ENCODE assay signal across 11 mouse cellular contexts in the genomic region with DNA sequence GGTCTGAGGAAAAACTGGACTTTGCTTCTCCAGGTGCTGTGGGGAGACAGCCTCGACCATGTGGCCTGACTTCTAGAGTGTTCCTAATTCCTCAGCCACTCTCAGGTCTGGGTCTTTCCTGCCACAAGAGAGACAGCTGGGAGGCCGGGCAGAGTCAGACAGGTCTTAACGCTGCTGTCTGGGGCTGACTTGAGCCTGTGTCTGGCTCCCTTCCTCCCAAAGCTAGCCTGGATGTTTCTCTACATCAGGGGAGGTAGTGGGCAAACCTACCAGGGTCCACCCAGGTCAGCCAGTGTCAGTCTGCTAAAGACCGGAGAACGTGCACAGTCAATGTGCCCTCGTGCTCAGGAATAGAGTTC. TPM values are rescaled to one million over a fixed set of nuclear protein-coding genes. Genes with fewer than 3 reads are reported as not detected.
DNase-seq lines count a peak whose midpoint lies in the region; ATAC-seq and TF ChIP-seq lines count a peak whose summit lies in the region.
"Had no signal": no experiment of that assay in that cellular context is flagged by ENCODE, and none has a peak within 500 bp of the region (broad histone marks: within the 10 kb centered on the region; RNA-seq: fewer than 3 reads in every experiment).

No protein-coding gene starts in this region.

- H3K9ac ChIP-seq in kidney, postnatal 0 days (ENCODE audit: low read depth, low read length) = no peak overlapping the region
- H3K9ac ChIP-seq: hindbrain, embryonic 15.5 days; liver, embryonic 14.5 days had no signal

- intact Hi-C loops in gastrocnemius, adult 2 months (cut with DNase I) = no loop called here

- H3K27me3 ChIP-seq in kidney, postnatal 0 days (ENCODE audit: insufficient read depth, low read length) = no peaks in the 10 kb centered on the region
- H3K27me3 ChIP-seq: hindbrain, embryonic 15.5 days had no signal

- peaks cover 65% of the 10 kb centered on the region for H3K4me1 ChIP-seq in kidney, postnatal 0 days (replicated peaks; ENCODE audit: insufficient read depth, low read length)

- DNase-seq in gastrocnemius, adult 2 months = no peak
- DNase-seq in gastrocnemius, postnatal 25 days = no peak
- DNase-seq in kidney, postnatal 0 days (ENCODE audit: low spot score) = no peak
- DNase-seq in kidney, adult 11 months = no peak
- DNase-seq in 3T3-L1 (ENCODE audit: low read depth, low spot score) = peak; percentile 43
- no peak for DNase-seq in yolk sac, embryonic 10.5 days (ENCODE audit: low spot score)
- DNase-seq in cerebellum, adult 9-10 months = no peak
- DNase-seq: B cell, adult 2 months had no signal

- H3K4me2 ChIP-seq in kidney, postnatal 0 days (ENCODE audit: low read length) = no peak overlapping the region; the same call in 1 of the 2 replicates
- H3K4me2 ChIP-seq: hindbrain, embryonic 15.5 days had no signal

- H3K4me3 ChIP-seq in gastrocnemius, adult 2 months = no peak overlapping the region
- H3K4me3 ChIP-seq in kidney, postnatal 0 days (replicated peaks; ENCODE audit: low read depth, low read length) = no peak overlapping the region
- H3K4me3 ChIP-seq: hindbrain, embryonic 15.5 days had no signal

- H3K9me3 ChIP-seq in kidney, postnatal 0 days (replicated peaks; ENCODE audit: low read length) = no peaks in the 10 kb centered on the region
- H3K9me3 ChIP-seq: hindbrain, embryonic 15.5 days had no signal

- 48% methylated on average over 6 of the region's 6 CpGs for WGBS in kidney, postnatal 0 days

- no peak for ATAC-seq in kidney, postnatal 0 days (replicated peaks; ENCODE audit: low FRiP score, low read depth)
- 0 out of 2 replicates have a peak, but pooled peaks have one; percentile 4 for ATAC-seq in erythroid progenitor cell, adult 5-6 weeks (replicated peaks; ENCODE audit: low FRiP score, poor library complexity, severe bottlenecking)

- no peak for TF ChIP-seq CTCF in gastrocnemius, adult 2 months (IDR thresholded peaks at IDR 0.05)
- TF ChIP-seq CTCF in kidney, postnatal 0 days (IDR thresholded peaks at IDR 0.05; ENCODE audit: low read depth) = no peak

- peak overlapping the region; percentile 80 for H3K27ac ChIP-seq in gastrocnemius, adult 2 months
- peak overlapping the region; percentile 69 for H3K27ac ChIP-seq in kidney, postnatal 0 days
- H3K27ac ChIP-seq: hindbrain, embryonic 15.5 days; liver, embryonic 14.5 days had no signal

- no peaks in the 10 kb centered on the region for H3K36me3 ChIP-seq in kidney, postnatal 0 days (ENCODE audit: insufficient read depth, low read length)
- H3K36me3 ChIP-seq: hindbrain, embryonic 15.5 days had no signal

RNA-seq across cellular contexts. Expression of a gene that starts 19.2 kb away (rescaled TPM):
- 1 to 10 TPM; 3.5 to 5.3 TPM for total RNA-seq in gastrocnemius, adult 2 months (2021)
- total RNA-seq in gastrocnemius, postnatal 25 days (2021) = 1 to 10 TPM; 3.2 to 4.7 TPM
- polyA plus RNA-seq in kidney, postnatal 0 days (2015; fragmentation: Nextera tagmentation; extraction: Ambion mirVana) = 8.2 and 8.6 TPM in 2 replicates
- total RNA-seq in erythroid progenitor cell, adult 5-6 weeks (2015; ENCODE audit: low replicate concordance) = 2.5 and 2.9 TPM in 2 replicates
- total RNA-seq in erythroid progenitor cell, adult 5-6 weeks (2017; ENCODE audit: low replicate concordance) = 1.4 TPM in 2 replicates
